Mouse (Mus musculus) lung, embryonic 15.5 days (tissue): ENCODE measurements around the gene Ptprs. TPM values are rescaled to one million over a fixed set of nuclear protein-coding genes. Genes with fewer than 3 reads are reported as not detected.

Experiments used
- ATAC-seq: fragments of 200-750 bp; cut with Nextera tagmentation; 2 replicates; pipeline ENCODE4 v1.8.0; 2017; ENCODE audit warnings: moderate number of reproducible peaks, borderline replicate concordance; ENCODE audit not compliant: low FRiP score, low TSS enrichment; ENCODE audit errors: extremely low read depth
- H3K27ac ChIP-seq: fragments of 300-500 bp; sonication (generic); 2 replicates; pipeline ENCODE4 v1.5.1; 2015; ENCODE audit warnings: moderate library complexity, mild to moderate bottlenecking, inconsistent platforms
- H3K27me3 ChIP-seq: fragments of 300-500 bp; sonication (generic); 2 replicates; pipeline ENCODE4 v1.6.1; 2015; ENCODE audit warnings: inconsistent platforms
- H3K36me3 ChIP-seq: fragments of 300-500 bp; sonication (generic); 2 replicates; pipeline ENCODE4 v1.6.1; 2015; ENCODE audit warnings: inconsistent platforms
- H3K4me1 ChIP-seq: fragments of 300-500 bp; sonication (generic); 2 replicates; pipeline ENCODE4 v1.6.1; 2015; ENCODE audit warnings: inconsistent platforms
- H3K4me2 ChIP-seq: fragments of 300-500 bp; sonication (generic); 2 replicates; pipeline ENCODE4 v1.6.1; 2015; ENCODE audit warnings: inconsistent platforms, mild to moderate bottlenecking, moderate library complexity
- H3K4me3 ChIP-seq: fragments of 300-500 bp; sonication (generic); 2 replicates; pipeline ENCODE4 v1.5.1; 2015; ENCODE audit warnings: mild to moderate bottlenecking, inconsistent platforms
- H3K9ac ChIP-seq: fragments of 300-500 bp; sonication (generic); 2 replicates; pipeline ENCODE4 v1.6.1; 2015; ENCODE audit warnings: inconsistent platforms
- H3K9me3 ChIP-seq: fragments of 300-500 bp; sonication (generic); 2 replicates; pipeline ENCODE4 v1.6.1; 2016; ENCODE audit warnings: inconsistent platforms
- WGBS: fragments of 180-500 bp; shearing (Covaris S2); methylation state at CpG from one replicate; pipeline ENCODE4 v1.1.7; 2015; 5-methylcytosine and 5-hydroxymethylcytosine counted together
- polyA plus RNA-seq: library from polyadenylated mRNA; unstranded; fragments of >200 nt; fragmentation: Nextera tagmentation; extraction: Ambion mirVana; gene quantifications from 2 replicates; pipeline ENCODE4 v1.2.1, GENCODE M21; 2015

Ptprs gene
- polyA plus RNA-seq, 1 experiment from 2014 or later = 77.9 TPM

DNA sequence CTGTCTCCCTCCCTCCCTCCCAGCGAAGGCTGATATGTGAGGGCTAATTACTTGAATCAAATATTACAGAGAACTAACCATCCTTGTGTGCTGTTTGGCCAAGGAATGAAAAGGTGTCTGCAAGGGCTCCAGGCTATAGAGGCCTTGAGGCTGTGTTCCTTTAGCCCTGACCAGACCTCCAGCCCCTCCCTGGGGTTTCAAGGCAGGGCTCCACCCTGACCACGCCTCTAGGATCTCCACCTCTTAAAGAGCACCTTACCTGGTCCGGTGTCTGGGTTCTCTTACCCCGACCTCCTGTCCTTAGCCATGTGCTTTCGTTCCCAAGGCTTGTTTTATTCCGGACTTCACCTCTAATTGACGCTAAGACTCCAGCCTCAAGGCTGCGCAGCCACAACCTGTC, 66.5 kb downstream of the Ptprs start:
- no peaks in the 10 kb centered on the region for H3K9me3 ChIP-seq
- no peak for ATAC-seq
- H3K27ac ChIP-seq = no peak overlapping the region
- H3K36me3 ChIP-seq = peaks cover 42% of the 10 kb centered on the region
- H3K4me1 ChIP-seq = peaks cover 13% of the 10 kb centered on the region
- H3K27me3 ChIP-seq = no peaks in the 10 kb centered on the region
- H3K4me2 ChIP-seq = no peak overlapping the region
- no peak overlapping the region for H3K4me3 ChIP-seq
- no peak overlapping the region for H3K9ac ChIP-seq
- WGBS = 39% methylated on average over 8 of the region's 8 CpGs

DNA sequence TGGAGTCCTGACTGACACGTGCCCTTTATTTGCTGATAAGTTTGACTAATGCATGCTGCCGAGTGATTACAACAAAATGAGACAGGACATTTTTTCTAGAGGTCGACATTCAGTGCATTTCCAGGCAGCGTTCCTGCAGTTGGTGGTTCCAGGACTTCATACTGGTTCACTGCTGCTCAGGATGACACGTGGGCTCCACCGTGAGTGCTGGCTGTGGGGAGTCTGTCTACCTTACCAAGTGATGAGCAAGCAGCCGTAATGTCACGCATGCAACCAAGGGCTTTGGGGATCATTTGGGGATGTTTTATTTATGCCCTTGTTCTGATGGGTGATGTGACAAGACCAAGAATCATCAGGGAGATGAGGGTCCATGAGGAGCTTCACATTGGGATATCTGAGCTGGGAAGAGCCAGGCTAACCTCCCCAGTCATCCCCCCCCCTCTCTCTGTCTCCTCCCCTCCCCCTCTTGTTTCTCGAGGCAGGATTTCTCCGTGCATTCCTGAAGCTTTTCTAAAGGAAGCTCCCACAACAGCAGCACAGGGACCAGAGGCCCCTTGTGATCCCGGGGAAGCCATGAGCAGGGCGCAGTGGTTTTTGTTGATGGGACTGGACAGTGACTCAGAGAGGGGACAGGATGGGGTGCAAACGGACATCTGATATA, 67.2 kb downstream of the Ptprs start:
- no peak overlapping the region for H3K4me3 ChIP-seq
- H3K9me3 ChIP-seq = no peaks in the 10 kb centered on the region
- H3K27ac ChIP-seq = no peak overlapping the region
- no peaks in the 10 kb centered on the region for H3K27me3 ChIP-seq
- peaks cover 35% of the 10 kb centered on the region for H3K36me3 ChIP-seq
- no peak overlapping the region for H3K9ac ChIP-seq
- ATAC-seq = no peak
- no peak overlapping the region for H3K4me2 ChIP-seq
- 42% methylated on average over 13 of the region's 13 CpGs for WGBS
- peaks cover 13% of the 10 kb centered on the region for H3K4me1 ChIP-seq

DNA sequence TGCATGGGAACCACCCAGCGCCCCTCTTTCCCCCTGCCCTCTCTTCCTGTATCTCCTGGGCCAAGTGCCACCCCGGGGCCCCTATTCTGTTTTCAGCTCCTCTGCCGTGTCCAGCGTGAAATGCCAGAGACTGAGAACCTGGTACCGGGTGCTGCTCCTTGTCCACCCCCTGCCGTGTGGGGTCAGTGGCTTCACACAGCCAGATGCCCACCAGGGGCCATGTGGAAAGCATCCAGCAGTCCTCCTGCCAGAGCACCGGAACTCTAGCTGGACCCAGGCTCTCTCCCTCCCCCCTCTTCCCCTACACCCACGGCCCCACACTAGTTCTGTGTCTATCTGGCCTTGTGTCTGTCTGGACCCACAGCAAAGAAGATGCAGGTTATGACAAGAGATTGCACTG, 68.9 kb downstream of the Ptprs start:
- WGBS = 47% methylated on average over 8 of the region's 8 CpGs
- no peak overlapping the region for H3K4me2 ChIP-seq

DNA sequence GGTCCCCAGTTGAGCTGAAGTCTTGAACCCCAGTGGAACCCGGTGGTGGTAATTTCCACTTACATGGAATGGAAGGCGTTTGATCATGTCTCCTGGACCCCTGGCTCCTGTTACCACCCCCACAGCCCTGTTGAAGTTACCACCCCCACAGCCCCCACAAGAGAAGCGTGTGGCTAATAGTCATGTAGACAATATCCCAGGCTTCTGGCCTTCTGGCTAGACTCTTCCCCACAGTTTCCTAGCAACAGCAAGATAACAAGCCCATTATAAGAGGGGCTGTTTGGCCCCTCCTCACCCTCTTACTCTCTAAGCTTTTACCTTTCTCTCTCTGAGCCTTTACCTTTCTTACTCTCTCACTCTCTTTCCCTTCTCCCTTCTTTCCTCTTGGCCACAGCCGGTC, 69.4 kb downstream of the Ptprs start:
- no peaks in the 10 kb centered on the region for H3K9me3 ChIP-seq
- no peak for ATAC-seq
- peaks cover 13% of the 10 kb centered on the region for H3K4me1 ChIP-seq
- no peak overlapping the region for H3K4me3 ChIP-seq
- no peak overlapping the region for H3K27ac ChIP-seq
- H3K27me3 ChIP-seq = no peaks in the 10 kb centered on the region
- peaks cover 18% of the 10 kb centered on the region for H3K36me3 ChIP-seq
- H3K9ac ChIP-seq = no peak overlapping the region
- no peak overlapping the region for H3K4me2 ChIP-seq
- 45% methylated on average over 4 of the region's 4 CpGs for WGBS

More for the DNA sequence above, 68.9 kb downstream of the Ptprs start:
- Histone ChIP-seq H3K4me1 (peaks cover 13% of the 10 kb centered on the region), H3K27me3 (no peaks in the 10 kb centered on the region), H3K9me3 (no peaks in the 10 kb centered on the region), H3K4me3 (no peak overlapping the region), H3K27ac (no peak overlapping the region), H3K36me3 (peaks cover 19% of the 10 kb centered on the region), H3K9ac (no peak overlapping the region)
- no peak for ATAC-seq

DNA sequence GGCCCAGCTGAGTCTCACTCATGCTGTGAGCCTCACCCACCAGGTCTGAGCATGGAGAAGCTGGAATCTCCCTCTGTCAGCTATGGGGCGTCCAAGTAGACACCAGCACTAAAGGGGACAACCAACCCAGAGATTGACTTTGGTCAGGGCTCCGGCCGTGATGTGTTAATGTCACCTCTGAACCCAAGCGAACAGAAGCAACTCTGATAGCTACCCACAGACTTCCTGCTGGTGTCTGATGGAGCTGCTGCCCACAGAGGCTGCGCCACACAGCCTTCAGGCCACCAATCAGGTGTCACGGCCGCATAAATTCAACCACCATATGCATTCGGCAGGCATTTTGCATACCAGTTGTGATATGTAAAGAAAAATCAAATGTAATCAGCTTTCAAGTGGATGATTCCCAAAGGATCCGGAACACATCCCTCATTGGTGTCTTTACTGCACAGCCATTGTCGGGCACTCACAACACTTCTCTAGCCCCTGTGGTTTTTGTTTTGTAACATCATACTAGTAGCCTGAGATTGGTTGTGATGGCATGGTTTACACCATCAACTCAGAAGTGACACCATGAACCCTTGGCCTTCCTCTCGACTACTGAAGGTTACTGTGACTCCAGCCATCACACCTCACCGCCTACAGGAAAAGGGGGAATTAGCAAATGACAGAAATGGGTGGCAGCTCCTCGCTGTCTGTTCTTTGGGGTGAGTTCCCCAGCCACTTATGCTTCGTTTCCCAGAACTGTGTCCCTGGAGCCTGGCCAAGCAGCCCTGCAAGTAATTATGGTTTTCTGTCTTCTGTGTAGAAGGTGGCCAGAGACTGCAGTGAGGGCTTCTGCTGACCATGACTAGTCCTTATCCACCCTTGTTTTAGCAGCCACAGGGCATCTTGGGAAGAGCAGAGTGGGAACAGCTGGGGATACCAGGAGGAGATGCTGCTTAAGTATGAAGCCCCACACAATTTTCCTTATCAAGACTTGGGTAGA, 70.1 kb downstream of the Ptprs start:
- no peak overlapping the region for H3K4me3 ChIP-seq
- no peak overlapping the region for H3K4me2 ChIP-seq
- 72% methylated on average over 14 of the region's 14 CpGs for WGBS
- peaks cover 13% of the 10 kb centered on the region for H3K4me1 ChIP-seq
- H3K9me3 ChIP-seq = no peaks in the 10 kb centered on the region
- H3K27ac ChIP-seq = no peak overlapping the region
- ATAC-seq = no peak
- H3K9ac ChIP-seq = no peak overlapping the region
- H3K27me3 ChIP-seq = no peaks in the 10 kb centered on the region
- H3K36me3 ChIP-seq = peaks cover 18% of the 10 kb centered on the region

DNA sequence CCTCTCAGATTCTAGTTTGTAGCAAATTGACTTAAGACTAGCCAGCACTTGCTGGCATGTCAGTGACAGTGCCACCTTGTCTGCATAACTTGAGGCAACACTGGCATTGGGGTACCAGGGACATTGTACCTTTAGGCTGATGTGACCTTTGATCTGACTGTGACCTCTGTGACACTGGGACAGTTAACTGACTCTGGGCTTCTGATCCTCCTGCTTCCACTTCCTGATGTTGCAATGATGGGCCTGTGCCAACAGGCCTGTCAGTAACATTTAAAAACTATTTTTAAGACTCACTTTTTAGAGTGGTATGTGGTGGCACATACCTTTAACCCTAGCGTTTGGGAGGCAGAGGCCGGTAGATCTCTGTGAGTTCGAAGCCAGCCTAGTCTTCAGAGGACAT, 70.9 kb downstream of the Ptprs start:
- Histone ChIP-seq H3K9ac (no peak overlapping the region), H3K36me3 (peaks cover 19% of the 10 kb centered on the region), H3K4me3 (no peak overlapping the region), H3K4me1 (peaks cover 13% of the 10 kb centered on the region), H3K27ac (no peak overlapping the region), H3K4me2 (no peak overlapping the region), H3K9me3 (no peaks in the 10 kb centered on the region), H3K27me3 (no peaks in the 10 kb centered on the region)
- 88% methylated on average over 3 of the region's 3 CpGs for WGBS
- no peak for ATAC-seq

DNA sequence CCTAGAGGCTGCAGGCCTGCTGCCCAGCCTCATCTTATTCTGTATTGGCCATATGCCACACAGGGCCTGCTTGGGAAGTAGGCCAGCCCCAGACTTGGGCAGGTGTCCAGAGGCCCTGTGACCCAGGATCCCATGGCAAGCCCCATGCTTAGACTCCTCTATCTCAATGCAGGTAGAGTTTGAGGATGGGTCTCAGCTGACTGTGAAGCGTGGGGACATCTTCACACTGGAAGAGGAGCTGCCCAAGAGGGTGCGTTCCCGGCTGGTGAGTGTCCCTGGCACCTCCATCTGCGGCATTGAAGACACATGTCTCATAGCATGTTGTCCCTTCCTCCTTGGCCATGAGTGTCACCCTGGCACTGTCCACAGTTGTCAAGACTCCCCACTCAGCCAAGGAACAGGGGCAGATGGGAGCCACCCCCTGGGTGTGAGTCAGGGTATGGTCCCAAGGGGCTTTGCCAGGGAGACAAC, 75.2 kb downstream of the Ptprs start:
- ATAC-seq = no peak
- H3K4me1 ChIP-seq = no peaks in the 10 kb centered on the region
- H3K9me3 ChIP-seq = no peaks in the 10 kb centered on the region
- no peak overlapping the region for H3K4me3 ChIP-seq
- no peak overlapping the region for H3K27ac ChIP-seq
- H3K27me3 ChIP-seq = no peaks in the 10 kb centered on the region
- peaks cover 56% of the 10 kb centered on the region for H3K36me3 ChIP-seq
- H3K9ac ChIP-seq = no peak overlapping the region
- WGBS = 94% methylated on average over 4 of the region's 4 CpGs
- H3K4me2 ChIP-seq = no peak overlapping the region

DNA sequence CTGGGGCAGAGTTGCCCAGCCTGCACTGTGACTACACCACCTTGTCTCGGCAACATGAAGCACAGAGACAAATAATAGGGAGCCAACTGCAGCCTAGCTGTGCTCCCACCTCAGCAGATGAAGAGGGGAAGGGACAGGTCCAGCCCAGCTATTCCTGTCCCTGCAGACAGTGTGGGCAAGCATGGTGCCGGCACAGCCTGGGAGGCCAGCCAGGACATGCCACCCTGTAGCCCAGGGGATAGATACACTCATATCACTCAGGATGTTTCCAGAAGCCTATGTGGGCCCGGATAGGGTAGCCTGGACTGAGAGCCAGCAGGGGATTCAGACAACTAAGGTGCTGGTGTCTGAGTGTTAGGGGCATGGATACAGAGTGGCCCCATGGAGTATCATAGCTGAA, 76.1 kb downstream of the Ptprs start:
- 90% methylated on average over 3 of the region's 3 CpGs for WGBS
- Histone ChIP-seq H3K9ac (no peak overlapping the region), H3K4me1 (no peaks in the 10 kb centered on the region), H3K4me3 (no peak overlapping the region), H3K4me2 (no peak overlapping the region), H3K27me3 (no peaks in the 10 kb centered on the region), H3K27ac (no peak overlapping the region), H3K9me3 (no peaks in the 10 kb centered on the region), H3K36me3 (peaks cover 58% of the 10 kb centered on the region)
- ATAC-seq = no peak

DNA sequence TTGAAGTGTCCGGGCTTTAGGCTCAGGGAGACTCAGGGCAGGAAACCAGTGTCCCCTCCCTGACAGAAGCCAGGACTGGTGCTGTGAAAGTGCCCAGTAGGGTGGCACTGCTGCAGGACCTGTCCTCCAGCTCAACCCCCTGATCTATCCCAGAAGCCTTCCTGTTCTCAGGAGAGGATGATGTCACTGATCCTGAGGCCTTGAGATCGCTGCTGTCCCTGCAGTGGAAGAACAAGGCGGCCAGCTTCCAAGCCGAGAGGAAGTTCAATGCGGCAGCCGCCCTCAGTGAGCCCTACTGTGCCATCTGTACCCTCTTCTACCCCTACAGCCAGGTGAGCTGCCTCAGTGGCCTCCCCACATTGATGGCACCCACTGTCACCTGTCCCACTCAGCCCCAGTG, 80.2 kb downstream of the Ptprs start:
- no peak overlapping the region for H3K27ac ChIP-seq
- H3K36me3 ChIP-seq = peaks cover 69% of the 10 kb centered on the region
- no peak overlapping the region for H3K9ac ChIP-seq
- H3K4me1 ChIP-seq = no peaks in the 10 kb centered on the region
- no peak overlapping the region for H3K4me2 ChIP-seq
- H3K9me3 ChIP-seq = no peaks in the 10 kb centered on the region
- H3K27me3 ChIP-seq = no peaks in the 10 kb centered on the region
- H3K4me3 ChIP-seq = no peak overlapping the region
- WGBS = 92% methylated on average over 6 of the region's 6 CpGs
- no peak for ATAC-seq

DNA sequence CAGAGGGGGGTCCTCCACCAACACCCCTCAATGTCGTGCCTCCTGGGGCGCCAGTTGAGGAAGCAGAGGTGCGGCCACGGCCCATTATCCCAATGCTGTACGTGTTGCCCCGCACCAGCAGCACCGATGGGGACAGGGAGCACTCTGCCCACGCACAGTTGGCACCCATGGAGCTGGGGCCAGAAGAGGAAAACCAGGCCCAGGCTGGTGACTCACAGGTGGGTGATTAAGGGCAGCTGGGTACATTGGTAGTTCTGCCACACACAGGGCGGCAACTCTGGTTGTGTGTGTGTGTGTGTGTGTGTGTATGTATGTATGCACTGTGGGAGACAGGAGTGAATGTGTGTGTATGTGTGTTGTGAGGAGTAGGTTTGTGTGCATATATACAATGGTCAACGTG, 82.4 kb downstream of the Ptprs start:
- 92% methylated on average over 10 of the region's 10 CpGs for WGBS
- no peak for ATAC-seq
- H3K9ac ChIP-seq = no peak overlapping the region
- H3K36me3 ChIP-seq = peaks cover 68% of the 10 kb centered on the region
- no peak overlapping the region for H3K27ac ChIP-seq
- H3K4me3 ChIP-seq = no peak overlapping the region
- no peaks in the 10 kb centered on the region for H3K4me1 ChIP-seq
- no peak overlapping the region for H3K4me2 ChIP-seq
- H3K27me3 ChIP-seq = no peaks in the 10 kb centered on the region
- H3K9me3 ChIP-seq = no peaks in the 10 kb centered on the region

DNA sequence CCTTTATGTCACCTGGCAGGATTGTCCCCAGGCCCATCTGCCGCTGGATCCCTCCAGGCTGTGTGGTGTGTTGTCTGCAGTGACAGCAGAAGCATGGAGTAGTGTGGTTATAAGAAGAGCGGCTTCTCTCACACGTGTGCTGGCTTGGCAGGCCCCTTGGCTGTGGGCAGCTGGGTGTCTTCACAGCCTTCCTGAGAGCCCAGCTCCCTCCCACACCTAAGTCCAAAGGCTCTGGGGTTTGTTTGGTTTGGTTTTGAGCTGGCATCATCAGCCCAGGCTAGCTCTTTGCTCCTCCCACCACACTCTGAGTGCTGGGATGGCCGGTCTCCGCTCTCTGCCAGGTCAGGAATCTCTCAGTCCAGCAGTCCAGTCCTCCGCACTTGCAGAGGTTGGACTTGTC, 83.0 kb downstream of the Ptprs start:
- Histone ChIP-seq H3K9me3 (no peaks in the 10 kb centered on the region), H3K36me3 (peaks cover 69% of the 10 kb centered on the region), H3K27ac (no peak overlapping the region), H3K4me2 (no peak overlapping the region), H3K4me1 (no peaks in the 10 kb centered on the region), H3K27me3 (no peaks in the 10 kb centered on the region), H3K9ac (no peak overlapping the region), H3K4me3 (no peak overlapping the region)
- 85% methylated on average over 6 of the region's 6 CpGs for WGBS
- no peak for ATAC-seq

DNA sequence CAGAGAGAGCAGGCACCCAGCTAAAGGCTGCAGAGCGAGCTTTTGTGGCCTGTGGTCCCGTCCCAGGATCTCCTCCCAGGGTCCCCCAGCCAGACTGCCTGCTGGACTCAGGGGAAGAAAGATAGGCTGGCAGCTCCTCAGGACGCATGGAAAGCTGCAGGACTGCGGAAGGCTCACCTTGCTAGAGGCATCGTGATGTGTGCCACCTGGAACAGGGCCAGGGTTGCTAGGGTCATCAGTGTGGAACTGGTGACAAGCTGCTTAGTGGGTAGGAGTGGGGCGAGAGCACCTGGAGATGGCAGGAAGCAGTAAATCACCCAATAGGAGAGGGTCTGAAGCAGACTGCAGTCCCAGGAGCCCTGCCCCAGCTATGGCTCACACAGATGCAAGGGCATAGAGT, 88.7 kb downstream of the Ptprs start:
- peaks cover 60% of the 10 kb centered on the region for H3K36me3 ChIP-seq
- H3K4me3 ChIP-seq = no peak overlapping the region
- H3K27me3 ChIP-seq = no peaks in the 10 kb centered on the region
- no peaks in the 10 kb centered on the region for H3K4me1 ChIP-seq
- no peak for ATAC-seq
- 84% methylated on average over 6 of the region's 6 CpGs for WGBS
- no peak overlapping the region for H3K9ac ChIP-seq
- no peaks in the 10 kb centered on the region for H3K9me3 ChIP-seq
- H3K27ac ChIP-seq = no peak overlapping the region
- no peak overlapping the region for H3K4me2 ChIP-seq
